Mouse (Mus musculus) erythroblast, embryonic 14.5 days (primary cell): ENCODE results near the gene Muc4. TPM values are rescaled to one million over a fixed set of nuclear protein-coding genes. Genes with fewer than 3 reads are reported as not detected.

Experiments
- H3K27me3 ChIP-seq: 2 replicates; pipeline ENCODE4 v1.6.1; 2012; ENCODE audit warnings: inconsistent platforms; ENCODE audit not compliant: control insufficient read depth
- H3K36me3 ChIP-seq: 2 replicates; pipeline ENCODE4 v1.6.1; 2012; ENCODE audit warnings: mild to moderate bottlenecking, inconsistent platforms; ENCODE audit not compliant: control insufficient read depth
- H3K4me1 ChIP-seq: 2 replicates; pipeline ENCODE4 v1.6.1; 2012; ENCODE audit warnings: inconsistent platforms; ENCODE audit not compliant: control insufficient read depth
- H3K4me3 ChIP-seq: replicated peaks from 2 replicates; pipeline ENCODE3; 2012; ENCODE audit warnings: moderate library complexity, mild to moderate bottlenecking, inconsistent platforms
- H3K9me3 ChIP-seq: 2 replicates; pipeline ENCODE4 v1.6.1; 2012; ENCODE audit warnings: low read length, inconsistent platforms, mixed read lengths; ENCODE audit not compliant: control insufficient read depth
- GATA1 ChIP-seq: IDR thresholded peaks from 2 replicates; pipeline ENCODE4 v1.6.1; 2012; ENCODE audit warnings: low read length, inconsistent platforms, mixed read lengths
- TAL1 ChIP-seq: IDR thresholded peaks from 3 replicates; pipeline ENCODE4 v1.6.1; 2012; ENCODE audit warnings: low read length, inconsistent platforms, mixed read lengths
- polyA plus RNA-seq: library from polyadenylated mRNA; stranded (reverse); fragments of >175 nt; gene quantifications from 2 replicates; pipeline ENCODE4 v1.2.3, GENCODE M21; 2012

The Muc4 gene
- polyA plus RNA-seq, 1 experiment, result not detected

GRCm38 (mm10) chr16:32742712-32743111 is 7.0 kb downstream of the Muc4 start:
- H3K36me3 ChIP-seq, result no peaks in the 10 kb centered on the region
- no peak overlapping the region for H3K4me3 ChIP-seq
- H3K27me3 ChIP-seq, result no peaks in the 10 kb centered on the region

DNA sequence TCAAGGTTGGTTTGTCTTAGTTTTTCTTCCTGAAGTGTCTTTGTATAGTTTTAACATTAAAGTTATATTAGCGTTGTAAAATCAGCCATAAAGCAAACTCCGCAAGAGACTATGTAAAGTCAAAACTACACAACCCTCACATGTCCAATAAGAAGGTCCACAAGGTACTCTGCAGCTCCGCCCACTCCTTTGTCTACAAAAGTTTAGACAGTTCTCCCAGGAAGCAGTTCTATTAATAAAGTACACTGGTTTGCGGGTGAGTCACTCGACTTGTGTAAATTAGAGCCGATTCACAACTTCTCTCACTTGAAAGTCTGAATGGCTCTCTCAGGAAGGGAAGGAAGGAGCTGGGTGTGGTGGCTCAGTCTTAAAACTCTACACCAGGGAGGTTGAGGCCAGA is 10.2 kb downstream of the Muc4 start:
- H3K27me3 ChIP-seq, result no peaks in the 10 kb centered on the region

More at GRCm38 (mm10) chr16:32742712-32743111, 7.0 kb downstream of the Muc4 start:
- Histone ChIP-seq H3K9me3 (no peaks in the 10 kb centered on the region), H3K4me1 (no peaks in the 10 kb centered on the region)
- TF ChIP-seq GATA1, result no peak
- TF ChIP-seq TAL1, result no peak

GRCm38 (mm10) chr16:32750242-32751127 is 14.8 kb downstream of the Muc4 start:
- H3K9me3 ChIP-seq, result no peaks in the 10 kb centered on the region

More for the DNA sequence above, 10.2 kb downstream of the Muc4 start:
- Histone ChIP-seq H3K4me3 (no peak overlapping the region), H3K4me1 (no peaks in the 10 kb centered on the region), H3K36me3 (no peaks in the 10 kb centered on the region), H3K9me3 (no peaks in the 10 kb centered on the region)
- TF ChIP-seq TAL1 (no peak), GATA1 (no peak)

DNA sequence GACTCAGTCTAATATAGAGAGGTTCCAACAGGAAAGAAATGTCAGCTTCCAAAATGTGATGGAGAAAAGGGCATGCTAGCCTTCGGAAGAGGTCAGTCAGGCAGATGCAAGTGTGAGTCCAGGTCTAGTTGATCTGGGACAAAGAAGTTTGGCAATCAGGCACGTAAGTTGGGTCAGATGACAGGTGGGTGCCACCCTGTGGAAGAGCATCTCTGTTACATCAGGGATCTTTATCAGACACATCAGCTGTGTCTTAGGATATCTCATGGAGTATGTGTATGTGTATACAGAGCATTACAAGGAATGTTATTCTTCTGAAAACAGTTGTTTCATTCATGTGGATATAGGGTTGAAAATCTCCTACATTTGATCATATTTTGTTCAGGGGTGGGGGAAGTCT is 28.9 kb downstream of the Muc4 start:
- Histone ChIP-seq H3K36me3 (no peaks in the 10 kb centered on the region), H3K27me3 (no peaks in the 10 kb centered on the region), H3K9me3 (no peaks in the 10 kb centered on the region), H3K4me3 (no peak overlapping the region), H3K4me1 (no peaks in the 10 kb centered on the region)
- no peak for TF ChIP-seq TAL1
- TF ChIP-seq GATA1, result no peak

More at GRCm38 (mm10) chr16:32750242-32751127, 14.8 kb downstream of the Muc4 start:
- Histone ChIP-seq H3K36me3 (no peaks in the 10 kb centered on the region), H3K27me3 (no peaks in the 10 kb centered on the region), H3K4me3 (no peak overlapping the region), H3K4me1 (no peaks in the 10 kb centered on the region)
- no peak for TF ChIP-seq GATA1
- TF ChIP-seq TAL1, result no peak

DNA sequence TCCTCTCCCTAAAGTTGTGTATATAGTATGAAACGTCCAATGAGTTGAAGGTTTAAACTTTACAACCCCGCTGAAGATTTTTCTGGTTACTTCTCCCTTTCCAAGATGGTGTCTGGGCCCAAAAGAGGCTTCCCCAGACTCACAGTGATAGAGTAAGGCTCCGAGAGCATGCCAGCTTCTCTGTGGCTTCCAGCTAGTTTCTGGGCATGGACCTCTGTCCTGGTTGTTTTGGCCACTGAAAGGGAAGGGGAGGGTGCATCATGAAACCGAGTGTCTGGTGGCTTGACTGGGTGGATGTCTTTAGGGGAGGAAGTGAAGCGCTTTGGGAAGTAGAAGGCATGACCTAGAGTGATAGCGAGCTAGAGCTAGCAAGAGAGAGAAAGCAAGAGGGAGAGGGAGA is 29.3 kb downstream of the Muc4 start:
- Histone ChIP-seq H3K4me1 (no peaks in the 10 kb centered on the region), H3K4me3 (no peak overlapping the region), H3K27me3 (no peaks in the 10 kb centered on the region), H3K9me3 (no peaks in the 10 kb centered on the region), H3K36me3 (no peaks in the 10 kb centered on the region)
- TF ChIP-seq GATA1 (no peak), TAL1 (no peak)

DNA sequence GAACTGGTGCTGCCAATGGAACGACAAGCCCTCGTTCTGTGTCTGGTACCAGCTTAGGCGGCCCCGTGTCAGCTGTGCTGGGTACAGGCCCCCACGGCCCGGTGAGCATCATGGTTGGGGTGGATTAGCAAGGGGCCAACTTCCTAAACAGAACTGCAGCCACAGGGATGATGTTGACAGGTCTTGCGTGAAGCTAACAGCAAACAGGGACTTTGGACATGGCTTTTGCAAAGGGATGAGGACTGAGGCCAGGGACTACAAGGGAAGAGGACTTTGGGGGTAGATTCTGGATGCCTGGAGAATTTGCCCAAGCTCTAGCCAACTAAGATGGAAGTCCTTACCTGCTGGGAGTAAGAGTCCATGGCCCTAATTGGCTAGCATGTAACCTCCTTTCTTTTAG is 31.2 kb downstream of the Muc4 start:
- no peaks in the 10 kb centered on the region for H3K9me3 ChIP-seq
- TF ChIP-seq TAL1 (no peak), GATA1 (no peak)
- no peak overlapping the region for H3K4me3 ChIP-seq
- H3K27me3 ChIP-seq, result no peaks in the 10 kb centered on the region
- H3K36me3 ChIP-seq, result no peaks in the 10 kb centered on the region
- no peaks in the 10 kb centered on the region for H3K4me1 ChIP-seq

GRCm38 (mm10) chr16:32776676-32777075 is 41.0 kb downstream of the Muc4 start:
- no peaks in the 10 kb centered on the region for H3K36me3 ChIP-seq
- no peak overlapping the region for H3K4me3 ChIP-seq
- H3K27me3 ChIP-seq, result peaks cover 4% of the 10 kb centered on the region; the same call in 1 of the 2 replicates
- H3K9me3 ChIP-seq, result no peaks in the 10 kb centered on the region
- H3K4me1 ChIP-seq, result no peaks in the 10 kb centered on the region
- no peak for TF ChIP-seq GATA1
- TF ChIP-seq TAL1, result no peak

- TF ChIP-seq GATA1, result no peak
- no peak for TF ChIP-seq TAL1
- H3K4me3 ChIP-seq, result no peak overlapping the region
- peaks cover 4% of the 10 kb centered on the region; the same call in 1 of the 2 replicates for H3K27me3 ChIP-seq
- H3K9me3 ChIP-seq, result no peaks in the 10 kb centered on the region
- no peaks in the 10 kb centered on the region for H3K36me3 ChIP-seq
- no peaks in the 10 kb centered on the region for H3K4me1 ChIP-seq
Measured at GRCm38 (mm10) chr16:32778956-32779355, 43.3 kb downstream of the Muc4 start.

GRCm38 (mm10) chr16:32783324-32784062 is 47.8 kb downstream of the Muc4 start:
- Histone ChIP-seq H3K9me3 (no peaks in the 10 kb centered on the region), H3K27me3 (no peaks in the 10 kb centered on the region), H3K4me3 (no peak overlapping the region), H3K4me1 (no peaks in the 10 kb centered on the region), H3K36me3 (no peaks in the 10 kb centered on the region)
- no peak for TF ChIP-seq GATA1
- no peak for TF ChIP-seq TAL1
